Mouse (Mus musculus): ENCODE data around the gene Gm17067.
"Not testable (repeated sequence)": the region's sequence is repeated elsewhere in the genome, so short reads cannot be mapped to it uniquely, and the experiment has no call there.

DNA sequence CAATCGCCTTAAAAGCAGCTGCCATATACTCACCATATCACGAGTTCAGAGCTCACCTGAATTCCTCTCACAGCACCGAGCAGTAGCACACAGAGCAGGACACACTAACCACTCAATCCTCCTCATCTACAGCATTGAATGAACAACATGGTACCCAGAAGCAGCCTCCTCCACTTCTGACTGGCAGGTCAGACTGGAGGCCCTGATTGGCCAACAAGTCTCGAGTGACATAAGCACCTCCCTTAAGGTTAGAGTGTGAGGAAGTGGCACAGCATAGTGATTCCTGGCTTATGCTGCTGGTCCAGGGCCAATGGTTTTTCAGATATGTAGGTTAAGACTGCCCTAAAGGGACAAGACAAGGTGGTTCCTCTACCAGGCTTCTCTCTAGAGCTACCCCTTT lies at the start of gene Gm17067:
- TF ChIP-seq CTCF (IDR thresholded peaks at IDR 0.05; ENCODE audit: control insufficient read depth, insufficient read depth, insufficient read length); FOSL1 (IDR thresholded peaks at IDR 0.05; ENCODE audit: insufficient read depth, low read length, poor library complexity, severe bottlenecking); MAX (IDR thresholded peaks at IDR 0.05); CEBPB (IDR thresholded peaks at IDR 0.05; ENCODE audit: low read depth); USF1 (IDR thresholded peaks at IDR 0.05; ENCODE audit: low read depth); MYOD1 (IDR thresholded peaks at IDR 0.05; ENCODE audit: control insufficient read depth, insufficient read length, low read depth); MYOG (IDR thresholded peaks at IDR 0.05; ENCODE audit: control insufficient read depth, extremely low read depth, insufficient read length): not testable (repeated sequence)

Measured in C2C12 (cell line).